Mouse (Mus musculus): ENCODE data around the gene Fam118b. TPM values are rescaled to one million over a fixed set of nuclear protein-coding genes. Genes with fewer than 3 reads are reported as not detected.

Gene Fam118b
- polyA plus RNA-seq, 1 experiment from 2014 or later: 68.3 TPM

DNA sequence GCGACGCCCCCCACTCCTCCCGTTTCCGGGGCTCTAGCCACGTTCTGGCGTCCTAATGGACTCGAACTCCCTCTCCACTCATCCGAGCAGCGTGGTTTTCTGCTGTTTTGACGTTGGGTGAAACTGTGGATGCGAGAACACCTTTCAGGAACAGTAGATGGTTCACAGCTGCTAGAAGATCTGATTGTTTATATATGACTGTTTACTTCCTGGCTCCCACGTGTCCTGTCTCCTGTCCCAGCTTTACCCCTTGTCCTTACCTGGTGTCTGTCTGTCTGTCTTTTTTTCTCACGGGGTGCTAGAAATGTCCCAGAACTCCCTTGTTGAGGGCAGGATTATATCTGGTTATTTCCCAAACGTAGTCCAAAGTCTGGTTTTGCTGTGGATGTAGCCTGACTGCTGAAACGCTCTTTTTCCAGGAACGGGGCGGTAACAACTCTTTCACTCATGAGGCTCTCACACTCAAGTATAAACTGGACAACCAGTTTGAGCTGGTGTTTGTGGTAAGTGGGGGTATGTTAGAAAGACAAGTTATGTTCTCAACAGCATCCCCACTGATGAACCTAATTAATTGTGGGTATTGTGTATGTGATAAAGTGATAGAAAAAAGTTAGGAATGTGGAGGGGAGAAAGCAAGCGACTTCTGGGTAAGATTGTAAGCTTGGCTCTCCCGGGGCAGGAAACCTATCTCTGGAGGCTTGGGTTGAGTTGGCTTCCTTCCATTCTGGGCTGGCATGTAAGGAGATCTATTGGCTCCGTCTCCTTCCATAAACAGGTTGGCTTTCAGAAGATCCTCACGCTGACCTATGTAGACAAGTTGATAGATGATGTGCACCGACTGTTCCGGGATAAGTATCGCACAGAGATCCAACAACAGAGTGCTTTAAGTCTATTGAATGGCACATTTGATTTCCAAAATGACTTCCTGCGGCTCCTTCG, 55.8 kb downstream of the Fam118b start:
- peak overlapping the region; percentile 95 for H3K4me2 ChIP-seq (ENCODE audit: low read length)
- DNase-seq (peak; percentile 42), ATAC-seq (ENCODE audit: low FRiP score, low TSS enrichment) (no peak)
- H3K4me1 ChIP-seq (ENCODE audit: control insufficient read depth, insufficient read depth, low read length): peaks cover 15% of the 10 kb centered on the region
- H3K27ac ChIP-seq (replicated peaks; ENCODE audit: low read depth, low read length): peak overlapping the region; percentile 70; the same call in 1 of the 2 replicates
- WGBS: 38% methylated on average over 26 of the region's 26 CpGs
- H3K9ac ChIP-seq (replicated peaks; ENCODE audit: low read length): peak overlapping the region; percentile 76
- H3K36me3 ChIP-seq (ENCODE audit: control insufficient read depth, insufficient read depth, low read length): peaks cover 51% of the 10 kb centered on the region
- H3K27me3 ChIP-seq (ENCODE audit: control insufficient read depth, insufficient read depth, low read length): no peaks in the 10 kb centered on the region
- no peaks in the 10 kb centered on the region for H3K9me3 ChIP-seq (ENCODE audit: control insufficient read depth, low read length)
- peak overlapping the region; percentile 85 for H3K4me3 ChIP-seq (replicated peaks; ENCODE audit: low read depth, low read length)

- H3K4me1 ChIP-seq (ENCODE audit: control insufficient read depth, insufficient read depth, low read length): peaks cover 15% of the 10 kb centered on the region
- peak within 1 kb of the TSS; percentile 95 for H3K4me2 ChIP-seq (ENCODE audit: low read length)
- ATAC-seq (ENCODE audit: low FRiP score, low TSS enrichment) (peak; percentile 100), DNase-seq (peak; percentile 100)
- H3K27me3 ChIP-seq (ENCODE audit: control insufficient read depth, insufficient read depth, low read length): no peaks in the 10 kb centered on the region
- H3K4me3 ChIP-seq (replicated peaks; ENCODE audit: low read depth, low read length): peak within 1 kb of the TSS; percentile 85
- peaks cover 55% of the 10 kb centered on the region for H3K36me3 ChIP-seq (ENCODE audit: control insufficient read depth, insufficient read depth, low read length)
- under 1% methylated on average over 72 of the region's 72 CpGs for WGBS
- peak within 1 kb of the TSS; percentile 82 for H3K9ac ChIP-seq (replicated peaks; ENCODE audit: low read length)
- H3K9me3 ChIP-seq (ENCODE audit: control insufficient read depth, low read length): no peaks in the 10 kb centered on the region
- H3K27ac ChIP-seq (replicated peaks; ENCODE audit: low read depth, low read length): peak within 1 kb of the TSS; percentile 91
Observed at GRCm38 (mm10) chr9:35210542-35211474, 56.8 kb downstream of the Fam118b start, which contains the start of gene Foxred1. Foxred1 (minus strand) TSS chr9:35211055.

DNA sequence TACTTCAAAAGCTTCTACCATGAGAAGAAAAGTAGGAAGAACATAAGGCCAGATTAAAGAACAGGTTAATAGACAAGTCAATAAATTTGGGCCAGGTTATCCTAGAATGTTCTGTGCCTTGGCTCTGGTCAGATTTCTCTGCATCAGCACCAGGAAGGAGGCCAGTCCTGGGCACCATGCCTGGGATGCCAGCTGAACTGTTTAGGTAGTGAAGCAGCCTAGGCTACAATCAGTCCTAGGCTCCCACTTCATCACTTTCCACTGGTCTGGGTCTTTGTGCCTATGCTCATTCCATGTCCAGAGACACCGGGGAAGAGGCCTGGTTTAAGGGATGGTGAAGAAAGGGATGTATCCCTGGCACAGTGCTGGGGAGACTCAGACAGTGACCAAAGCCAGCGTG, 63.2 kb downstream of the Fam118b start:
- DNase-seq (no peak), ATAC-seq (ENCODE audit: low FRiP score, low TSS enrichment) (no peak)

DNA sequence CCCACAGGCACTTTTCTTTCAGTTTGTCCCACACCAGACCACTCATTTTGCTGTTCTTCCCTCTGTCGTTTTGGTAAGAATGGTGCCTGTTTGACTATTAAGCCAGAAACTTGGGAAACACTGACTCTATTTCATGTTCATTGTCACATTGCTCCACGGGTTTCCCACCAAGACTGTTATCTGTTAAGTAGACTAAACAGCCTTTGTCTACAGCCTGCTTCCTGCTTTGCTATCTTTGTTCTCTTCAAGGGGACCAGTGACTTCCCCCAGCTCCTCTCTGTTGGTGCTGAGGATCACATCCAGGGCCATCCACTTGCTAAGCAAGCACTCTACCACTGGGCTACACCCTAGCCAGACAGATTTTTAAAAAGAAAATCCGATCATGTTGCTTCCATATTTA, 64.1 kb downstream of the Fam118b start:
- Histone ChIP-seq H3K27me3 (ENCODE audit: control insufficient read depth, insufficient read depth, low read length) (no peaks in the 10 kb centered on the region), H3K27ac (replicated peaks; ENCODE audit: low read depth, low read length) (no peak overlapping the region), H3K4me2 (ENCODE audit: low read length) (no peak overlapping the region), H3K4me3 (replicated peaks; ENCODE audit: low read depth, low read length) (no peak overlapping the region), H3K36me3 (ENCODE audit: control insufficient read depth, insufficient read depth, low read length) (peaks cover 38% of the 10 kb centered on the region), H3K9me3 (ENCODE audit: control insufficient read depth, low read length) (no peaks in the 10 kb centered on the region), H3K9ac (replicated peaks; ENCODE audit: low read length) (no peak overlapping the region), H3K4me1 (ENCODE audit: control insufficient read depth, insufficient read depth, low read length) (peaks cover 10% of the 10 kb centered on the region)
- ATAC-seq (ENCODE audit: low FRiP score, low TSS enrichment) (no peak), DNase-seq (no peak)
- WGBS: 78% methylated on average over 3 of the region's 3 CpGs

More for the DNA sequence above, 63.2 kb downstream of the Fam118b start:
- Histone ChIP-seq H3K9me3 (ENCODE audit: control insufficient read depth, low read length) (no peaks in the 10 kb centered on the region), H3K4me3 (replicated peaks; ENCODE audit: low read depth, low read length) (no peak overlapping the region), H3K27me3 (ENCODE audit: control insufficient read depth, insufficient read depth, low read length) (no peaks in the 10 kb centered on the region), H3K9ac (replicated peaks; ENCODE audit: low read length) (no peak overlapping the region), H3K4me1 (ENCODE audit: control insufficient read depth, insufficient read depth, low read length) (peaks cover 10% of the 10 kb centered on the region), H3K27ac (replicated peaks; ENCODE audit: low read depth, low read length) (no peak overlapping the region), H3K4me2 (ENCODE audit: low read length) (no peak overlapping the region), H3K36me3 (ENCODE audit: control insufficient read depth, insufficient read depth, low read length) (peaks cover 39% of the 10 kb centered on the region)
- WGBS: 94% methylated on average over 2 of the region's 2 CpGs

DNA sequence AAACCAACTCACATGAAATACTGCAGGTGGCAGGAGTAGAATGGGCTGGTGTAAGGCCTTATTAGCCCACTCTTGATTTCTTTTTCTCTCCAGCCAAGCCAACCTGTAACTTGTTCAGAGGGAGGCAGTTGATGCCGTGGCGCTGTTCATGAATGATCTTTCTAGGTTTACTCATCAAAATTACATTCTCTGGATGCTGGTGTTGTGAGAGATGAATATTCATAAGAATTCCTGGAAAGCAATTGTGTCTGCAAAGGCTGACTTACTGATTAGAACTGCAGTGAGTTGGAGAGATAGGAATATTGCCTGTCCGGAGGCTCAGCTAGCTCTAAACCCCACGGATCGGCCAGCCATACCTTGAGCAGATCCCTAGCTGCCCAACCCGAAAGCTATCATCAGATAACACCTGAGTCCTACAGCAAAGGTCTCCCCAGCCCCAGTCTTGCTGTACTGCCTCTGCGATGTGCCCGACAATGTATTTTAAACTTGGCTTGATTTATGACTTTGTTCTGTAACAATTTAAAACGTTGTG, 67.0 kb downstream of the Fam118b start:
- H3K4me2 ChIP-seq (ENCODE audit: low read length): peak overlapping the region; percentile 74
- WGBS: 52% methylated on average over 9 of the region's 9 CpGs
- no peak overlapping the region for H3K27ac ChIP-seq (replicated peaks; ENCODE audit: low read depth, low read length)
- peak overlapping the region; percentile 54 for H3K4me3 ChIP-seq (replicated peaks; ENCODE audit: low read depth, low read length)
- DNase-seq (peak; percentile 49), ATAC-seq (ENCODE audit: low FRiP score, low TSS enrichment) (no peak)
- no peaks in the 10 kb centered on the region for H3K27me3 ChIP-seq (ENCODE audit: control insufficient read depth, insufficient read depth, low read length)
- peak overlapping the region; percentile 69 for H3K9ac ChIP-seq (replicated peaks; ENCODE audit: low read length)
- peaks cover 10% of the 10 kb centered on the region for H3K4me1 ChIP-seq (ENCODE audit: control insufficient read depth, insufficient read depth, low read length)
- H3K9me3 ChIP-seq (ENCODE audit: control insufficient read depth, low read length): no peaks in the 10 kb centered on the region
- peaks cover 12% of the 10 kb centered on the region for H3K36me3 ChIP-seq (ENCODE audit: control insufficient read depth, insufficient read depth, low read length)

DNA sequence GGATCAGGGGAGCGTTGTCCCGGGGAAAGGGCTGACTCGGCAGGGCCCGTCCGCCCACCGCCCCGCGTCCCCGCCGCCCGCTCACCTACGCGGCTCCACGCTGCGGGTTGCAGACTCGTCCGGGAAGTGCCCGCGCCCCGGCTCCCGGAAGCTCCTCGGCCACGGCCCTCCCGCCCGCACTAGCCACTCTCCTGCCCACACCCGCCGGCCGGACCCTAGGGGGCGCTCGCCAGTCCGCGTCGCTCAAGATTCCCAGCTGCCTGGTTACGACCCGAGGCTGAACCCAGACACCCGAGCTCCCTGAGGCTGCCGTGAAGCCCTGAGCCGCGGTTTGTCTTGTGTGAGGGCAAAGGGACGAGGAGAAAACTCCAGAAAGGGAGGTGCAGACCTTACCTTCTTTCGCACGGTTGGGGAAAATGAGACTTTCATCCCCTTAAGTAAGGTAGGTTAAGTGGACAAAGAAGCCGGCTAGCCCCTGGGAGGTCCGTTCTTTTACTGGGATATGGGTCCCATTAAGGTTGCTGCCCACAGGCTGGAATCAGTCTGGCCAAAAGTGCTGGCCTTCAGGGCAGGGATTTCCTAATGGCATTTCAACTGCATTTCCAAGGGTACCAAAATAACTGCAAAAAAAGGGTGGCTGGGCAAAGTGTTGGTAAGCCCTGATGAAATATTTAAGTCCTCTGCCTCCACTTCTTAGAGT, 67.7 kb downstream of the Fam118b start, which contains the start of the genes Srpr and Tirap:
Srpr (plus strand) TSS at position 404 of the 700 bp plus-strand sequence.
Tirap (minus strand) TSS at position 520 of the 700 bp plus-strand sequence.
- peaks cover 6% of the 10 kb centered on the region; the same call in 1 of the 2 replicates for H3K36me3 ChIP-seq (ENCODE audit: control insufficient read depth, insufficient read depth, low read length)
- peaks cover 10% of the 10 kb centered on the region for H3K4me1 ChIP-seq (ENCODE audit: control insufficient read depth, insufficient read depth, low read length)
- ATAC-seq (ENCODE audit: low FRiP score, low TSS enrichment) (peak; percentile 91), DNase-seq (peak; percentile 88)
- under 1% methylated on average over 44 of the region's 44 CpGs for WGBS
- peak within 1 kb of the TSS; percentile 26; the same call in 1 of the 2 replicates for H3K27ac ChIP-seq (replicated peaks; ENCODE audit: low read depth, low read length)
- H3K4me2 ChIP-seq (ENCODE audit: low read length): peak within 1 kb of the TSS; percentile 74
- no peaks in the 10 kb centered on the region for H3K27me3 ChIP-seq (ENCODE audit: control insufficient read depth, insufficient read depth, low read length)
- H3K4me3 ChIP-seq (replicated peaks; ENCODE audit: low read depth, low read length): peak within 1 kb of the TSS; percentile 54
- H3K9me3 ChIP-seq (ENCODE audit: control insufficient read depth, low read length): no peaks in the 10 kb centered on the region
- H3K9ac ChIP-seq (replicated peaks; ENCODE audit: low read length): peak within 1 kb of the TSS; percentile 69

DNA sequence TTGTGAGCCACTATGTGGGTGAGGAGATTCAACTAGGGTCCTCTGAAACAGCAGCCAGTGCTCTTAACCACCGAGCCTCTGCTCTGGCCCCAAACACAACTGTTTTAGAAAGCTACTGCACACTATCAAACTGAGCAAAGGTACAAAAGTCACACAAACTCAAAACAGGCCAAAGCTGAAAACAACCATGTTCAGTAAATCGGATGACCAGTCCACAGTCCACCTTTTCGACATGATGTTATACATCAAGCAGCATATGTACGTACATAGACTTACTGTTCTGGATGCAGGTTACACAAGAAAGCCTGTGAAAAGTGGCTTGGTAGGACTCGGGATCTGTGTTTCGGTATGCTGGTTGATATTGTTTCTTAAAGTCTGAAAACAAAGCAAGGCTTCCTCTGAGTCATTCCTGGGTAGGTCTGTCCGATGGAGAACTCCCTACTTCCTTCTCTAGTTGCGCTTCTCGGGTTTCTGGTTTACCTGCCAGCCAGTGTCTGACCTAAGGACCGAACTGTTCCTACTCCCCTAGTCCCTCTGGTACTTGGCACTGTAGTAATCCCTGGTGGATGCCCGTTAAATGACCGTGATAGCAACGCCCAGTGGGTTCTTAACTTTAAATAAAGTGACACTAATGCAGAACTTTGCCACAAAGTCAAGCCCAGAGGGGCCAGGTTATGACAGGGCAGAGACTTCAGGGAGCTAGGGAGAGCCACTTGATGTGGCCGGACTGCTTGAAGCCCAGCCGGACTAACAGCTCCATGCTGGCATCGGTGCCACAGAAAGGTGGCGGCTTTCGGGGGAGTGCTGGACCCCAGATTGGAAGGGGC, 68.4 kb downstream of the Fam118b start:
- peaks cover under 1% of the 10 kb centered on the region; the same call in 1 of the 2 replicates for H3K36me3 ChIP-seq (ENCODE audit: control insufficient read depth, insufficient read depth, low read length)
- H3K27ac ChIP-seq (replicated peaks; ENCODE audit: low read depth, low read length): no peak overlapping the region
- peak overlapping the region; percentile 74 for H3K4me2 ChIP-seq (ENCODE audit: low read length)
- DNase-seq (peak; percentile 46), ATAC-seq (ENCODE audit: low FRiP score, low TSS enrichment) (peak; percentile 48; the same call in 1 of the 2 replicates)
- peaks cover 10% of the 10 kb centered on the region for H3K4me1 ChIP-seq (ENCODE audit: control insufficient read depth, insufficient read depth, low read length)
- peak overlapping the region; percentile 54 for H3K4me3 ChIP-seq (replicated peaks; ENCODE audit: low read depth, low read length)
- no peaks in the 10 kb centered on the region for H3K27me3 ChIP-seq (ENCODE audit: control insufficient read depth, insufficient read depth, low read length)
- H3K9ac ChIP-seq (replicated peaks; ENCODE audit: low read length): peak overlapping the region; percentile 69
- no peaks in the 10 kb centered on the region for H3K9me3 ChIP-seq (ENCODE audit: control insufficient read depth, low read length)
- 27% methylated on average over 18 of the region's 18 CpGs for WGBS
